Mouse (Mus musculus) mature B cell (primary cell): ENCODE results near the gene Pacrg.

ENCODE experiments used
- in situ Hi-C: fragments of 300-500 bp; cut with MboI; formaldehyde crosslinking; loops from 2 replicates; pipeline ENCODE4 v1.14.3; 2019

Gene Pacrg

DNA sequence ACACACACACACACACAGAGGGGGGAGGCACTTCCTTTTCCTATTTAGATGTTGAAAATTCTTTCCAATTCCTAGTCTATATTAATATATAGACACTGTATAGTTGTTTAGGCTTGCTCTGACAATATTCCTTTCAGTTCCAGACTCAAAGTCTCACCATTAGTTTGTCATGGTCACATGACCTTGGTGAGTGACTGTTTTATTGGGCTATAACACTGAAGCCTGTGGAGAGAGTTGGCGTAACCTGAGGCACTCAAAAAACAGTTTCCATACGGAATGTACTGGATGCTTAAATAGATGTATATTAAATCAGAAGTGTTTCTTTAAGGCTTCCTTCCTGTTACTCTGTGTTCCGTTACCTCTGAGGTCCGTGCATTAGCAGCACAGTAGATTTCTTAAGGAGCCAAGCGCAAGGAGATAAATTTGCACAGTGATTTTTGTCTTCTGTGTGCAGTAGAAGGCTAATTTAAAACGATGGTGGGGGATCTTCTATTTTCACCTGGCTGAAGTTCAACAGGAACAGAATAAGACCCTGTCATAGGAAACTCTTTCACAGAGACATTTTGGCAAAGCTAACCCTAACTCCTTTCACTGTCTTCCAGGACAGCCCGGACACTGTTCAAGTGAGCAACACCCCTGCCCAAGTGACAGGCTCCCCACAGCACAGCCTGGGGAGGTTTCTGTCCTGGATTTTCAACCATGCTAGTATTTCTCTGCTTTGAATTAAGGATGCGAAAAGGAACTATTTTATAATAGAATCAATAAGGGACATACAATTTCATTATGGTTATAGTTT, 349.5 kb downstream of the Pacrg start:
- in situ Hi-C loops: no loop called here

DNA sequence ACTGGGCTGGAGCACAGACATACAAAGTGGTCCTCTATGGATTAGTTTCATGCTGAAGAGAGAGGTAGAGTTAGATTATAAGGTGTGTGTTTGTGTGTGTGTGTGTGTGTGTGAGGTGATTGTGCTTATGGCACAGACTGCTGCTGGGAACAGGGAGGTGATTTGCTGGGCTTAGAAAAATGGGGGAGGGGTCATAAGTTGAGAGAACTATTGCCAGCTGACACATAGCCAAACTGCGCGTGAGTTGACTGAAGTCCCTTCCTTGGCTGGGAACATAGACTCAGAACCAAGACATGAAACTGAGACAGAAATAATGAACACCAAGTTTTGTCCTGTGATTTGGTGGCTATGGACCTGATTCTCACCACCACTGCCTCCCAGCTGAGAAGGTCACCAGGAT, 351.2 kb downstream of the Pacrg start:
- in situ Hi-C loops: no loop called here

DNA sequence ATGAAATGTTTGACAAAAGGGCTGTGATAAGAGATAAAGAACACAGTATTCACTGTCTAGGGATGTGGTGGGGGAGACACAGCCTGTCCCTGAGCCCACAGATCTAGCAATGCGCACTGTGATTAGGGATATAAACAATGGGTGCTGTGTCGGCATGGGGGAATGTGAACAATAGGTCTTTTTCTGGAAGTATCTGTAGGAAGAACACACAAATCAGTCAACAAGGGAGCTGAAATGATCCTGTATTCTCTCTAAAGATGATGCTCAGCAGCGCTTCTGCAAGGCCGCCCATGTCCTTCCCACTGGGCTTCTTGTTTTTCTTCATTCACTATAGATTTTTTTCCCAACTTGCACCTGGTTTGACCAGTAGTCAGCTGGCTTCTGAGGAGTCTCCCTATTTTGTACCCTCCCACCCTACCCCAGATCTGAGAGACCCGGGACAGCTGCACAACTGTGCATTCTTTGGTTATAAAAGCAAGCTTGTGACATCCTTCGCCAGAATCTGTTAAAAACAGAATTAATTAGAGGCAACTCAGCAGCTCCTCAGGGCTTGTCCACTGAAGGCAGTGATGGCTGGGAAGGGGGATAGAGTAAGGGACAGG, 356.1 kb downstream of the Pacrg start:
- in situ Hi-C loops: no loop called here

DNA sequence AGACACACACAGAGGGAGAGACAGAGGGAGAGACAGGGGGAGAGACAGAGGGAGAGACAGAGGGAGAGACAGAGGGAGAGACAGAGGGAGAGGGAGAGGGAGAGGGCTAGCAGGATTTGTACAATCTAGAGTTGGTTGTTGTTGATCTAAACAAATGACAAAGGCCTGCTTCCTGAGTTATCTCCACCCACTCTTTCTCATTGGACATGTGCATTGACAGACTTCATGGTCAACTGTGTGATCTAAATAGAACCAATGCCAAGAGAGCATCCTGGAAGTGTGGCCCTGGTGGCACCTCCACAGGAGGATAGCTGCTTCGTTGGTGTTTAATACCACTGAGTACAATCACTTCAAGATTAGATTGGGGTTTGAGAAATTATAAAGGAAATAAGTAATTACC, 359.0 kb downstream of the Pacrg start:
- in situ Hi-C loops: no loop called here

DNA sequence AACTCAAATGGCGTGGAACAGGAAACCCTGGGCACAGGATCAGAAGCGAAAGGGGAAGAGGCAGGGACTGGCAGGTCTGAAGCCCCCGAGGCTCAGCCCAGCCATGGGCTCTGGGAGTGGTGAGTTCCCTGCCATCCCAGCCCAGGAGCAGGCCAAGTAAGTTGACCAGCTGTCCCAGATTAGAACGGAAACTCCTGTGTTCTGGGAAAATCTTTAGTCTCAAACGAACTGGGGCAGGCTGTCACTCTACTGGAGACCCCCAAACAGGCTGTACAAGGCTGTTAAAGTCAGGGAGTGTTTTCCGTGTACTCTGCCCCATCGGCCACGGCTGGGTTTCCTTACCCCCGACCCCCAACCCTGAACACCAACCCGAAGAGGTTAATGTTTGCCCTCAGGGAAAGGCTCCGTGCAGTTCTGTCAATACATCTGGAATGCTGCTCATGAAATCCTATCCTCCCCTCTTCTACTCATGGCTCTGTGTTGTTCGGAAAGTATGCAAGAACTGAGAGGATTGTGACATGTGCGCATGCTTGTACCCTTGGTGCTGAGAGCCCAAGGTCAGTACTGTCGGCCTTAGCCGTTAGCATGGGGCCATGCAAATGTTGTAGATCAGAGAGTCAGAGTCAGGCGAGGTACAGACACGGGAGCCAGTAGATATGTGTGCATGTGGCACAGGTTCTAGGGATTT, 360.9 kb downstream of the Pacrg start:
- in situ Hi-C loops: no loop called here

DNA sequence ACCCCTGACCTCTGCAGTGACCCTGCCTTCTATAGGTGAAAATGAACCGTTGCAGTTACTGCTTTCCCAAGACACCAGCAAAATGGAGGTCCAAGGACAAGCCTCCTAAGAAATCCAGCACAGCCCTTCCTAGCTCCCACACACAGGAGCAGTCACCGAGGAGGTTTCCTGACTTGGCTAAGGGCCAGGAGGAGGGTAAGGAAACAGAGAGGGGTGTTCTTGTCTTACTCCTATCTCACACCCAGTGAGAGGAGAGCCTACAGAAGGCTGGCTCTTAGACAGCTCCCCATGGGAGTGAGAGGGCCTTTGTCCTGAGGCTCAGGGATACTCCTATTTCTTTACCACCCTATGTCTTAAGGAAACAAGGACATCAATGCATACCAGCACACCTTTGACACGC, 361.7 kb downstream of the Pacrg start:
- in situ Hi-C loops: no loop called here

DNA sequence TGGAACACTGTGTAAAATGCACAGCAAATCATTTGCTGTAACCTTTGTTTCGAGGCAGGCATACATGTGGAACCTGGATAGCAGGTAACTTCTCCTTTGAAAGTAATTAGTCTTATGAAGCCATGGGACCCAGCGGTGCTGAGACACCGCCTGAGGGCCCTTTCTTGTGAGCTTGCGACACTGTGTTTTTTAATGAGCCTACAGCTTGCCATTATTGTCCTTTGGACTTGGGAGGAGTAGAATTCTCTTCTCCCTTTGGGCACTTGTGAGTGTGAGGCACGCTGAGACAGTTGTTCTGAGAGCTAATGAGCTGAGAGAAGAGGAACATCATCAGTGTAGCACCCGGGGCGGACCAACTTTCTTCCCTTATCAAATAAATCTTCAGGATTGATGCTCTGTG, 363.3 kb downstream of the Pacrg start:
- in situ Hi-C loops: no loop called here

DNA sequence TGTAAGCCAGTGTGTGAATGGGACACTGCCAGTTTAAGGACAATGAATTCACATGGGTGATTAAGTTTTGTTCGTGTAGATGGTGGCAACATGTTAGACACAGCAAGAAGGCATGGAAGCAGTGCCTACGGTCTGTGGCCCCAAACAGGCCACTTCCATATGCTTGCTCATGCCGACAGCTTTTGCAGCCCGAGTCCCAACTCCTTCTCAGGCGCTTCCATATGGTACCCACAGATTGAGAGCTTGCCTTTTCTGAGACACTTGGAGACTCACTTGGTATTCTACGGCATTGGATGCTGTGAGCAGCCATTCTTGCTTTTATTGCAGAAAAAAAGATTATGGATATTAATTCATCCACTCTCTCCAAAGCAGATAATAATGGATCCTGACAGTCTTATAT, 365.1 kb downstream of the Pacrg start:
- in situ Hi-C loops: no loop called here

DNA sequence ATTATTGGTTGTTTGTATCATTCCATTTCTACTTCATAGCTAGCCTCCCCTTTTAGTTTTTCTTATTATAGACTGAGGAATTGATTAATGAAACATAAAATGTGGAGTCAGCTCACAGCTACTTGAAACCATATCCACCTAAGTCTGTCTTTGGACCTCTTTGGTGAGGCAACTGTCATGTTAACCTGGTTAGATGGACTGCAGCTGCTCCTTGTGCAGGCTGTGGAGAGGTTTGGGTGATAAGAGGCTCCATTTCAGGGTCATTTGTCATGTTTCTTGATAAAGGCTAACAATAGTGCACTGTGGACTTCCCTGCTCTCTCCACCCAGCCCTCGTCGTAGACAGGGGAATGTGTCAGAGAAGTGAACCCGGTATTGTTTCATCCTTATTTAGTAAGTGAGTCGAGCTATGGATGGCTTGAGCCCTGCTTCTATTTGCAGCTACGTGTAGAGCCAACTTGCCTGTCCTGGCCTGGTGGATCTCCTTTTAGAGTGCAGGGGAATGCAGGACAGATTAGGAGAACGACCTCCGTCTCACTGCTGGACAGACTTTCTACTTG, 366.2 kb downstream of the Pacrg start:
- in situ Hi-C loops: no loop called here

DNA sequence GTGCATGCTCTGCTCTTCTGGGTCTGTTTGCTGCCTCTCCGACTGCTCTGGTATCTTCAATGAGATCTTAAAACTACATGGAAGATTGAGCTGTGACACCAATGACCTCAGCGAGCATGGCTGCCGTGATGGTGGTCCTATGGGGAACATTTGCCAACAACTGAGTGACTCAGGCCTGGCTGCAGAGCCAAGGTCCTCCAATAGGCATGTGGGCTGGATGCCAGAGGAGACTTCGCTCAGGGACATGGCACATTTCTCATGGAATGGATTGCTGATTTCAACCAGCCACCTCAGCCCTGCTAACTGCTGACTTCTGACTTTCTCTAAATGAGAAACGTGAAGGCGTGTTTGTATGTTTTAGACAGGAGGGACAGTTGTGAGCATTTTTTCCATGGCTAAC, 366.9 kb downstream of the Pacrg start:
- in situ Hi-C loops: no loop called here

DNA sequence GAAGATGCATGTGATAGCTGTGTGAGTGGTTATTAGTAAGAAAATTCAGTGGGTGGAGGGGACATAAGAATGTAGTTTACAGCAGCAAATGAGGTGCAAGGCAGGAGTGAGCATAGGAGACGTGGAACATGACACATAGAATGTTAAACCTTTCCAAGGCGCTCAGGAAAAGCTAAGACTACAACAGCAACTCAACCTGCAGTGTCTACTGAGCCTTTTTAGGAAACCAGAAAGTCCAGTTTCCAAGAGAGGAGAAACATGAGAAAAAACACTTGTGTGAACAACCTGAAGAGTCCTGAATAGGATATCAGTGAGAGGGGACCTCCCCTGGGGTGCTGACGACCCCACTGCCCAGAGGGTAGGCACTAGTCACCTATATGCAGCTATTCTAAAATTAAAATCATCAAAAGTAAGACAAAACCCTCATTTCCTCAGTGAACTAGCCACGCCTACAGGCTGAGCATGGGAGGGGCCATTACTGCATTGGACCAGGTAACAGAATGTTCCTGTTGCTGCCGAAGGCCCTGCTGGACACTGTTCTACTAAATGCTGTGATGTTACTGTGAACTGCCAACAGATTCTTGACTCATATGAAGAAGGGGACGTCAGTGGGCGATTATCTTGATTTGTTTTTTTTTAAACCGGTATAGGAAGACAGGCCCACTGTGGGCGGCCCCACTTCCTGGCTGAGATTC, 370.1 kb downstream of the Pacrg start:
- in situ Hi-C loops: no loop called here

DNA sequence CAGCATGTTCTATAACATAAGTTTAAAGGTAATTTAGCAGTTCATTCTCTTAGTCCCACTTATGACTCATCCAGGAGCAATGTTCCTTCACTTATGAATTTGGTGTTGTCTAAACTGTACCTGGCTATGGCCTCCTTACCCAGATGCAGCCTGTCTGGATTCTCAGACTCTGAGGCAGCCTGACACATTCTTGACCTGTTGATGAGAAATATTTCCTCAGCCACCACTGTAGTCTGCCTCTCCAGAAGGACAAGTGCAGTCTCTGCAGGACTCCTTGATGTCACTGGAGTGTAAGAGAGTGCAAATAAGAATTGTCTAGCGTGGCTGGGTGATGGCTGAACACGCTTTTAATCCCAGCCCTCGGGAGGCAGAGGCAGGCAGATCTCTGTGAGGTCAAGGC, 373.0 kb downstream of the Pacrg start:
- in situ Hi-C loops: no loop called here

DNA sequence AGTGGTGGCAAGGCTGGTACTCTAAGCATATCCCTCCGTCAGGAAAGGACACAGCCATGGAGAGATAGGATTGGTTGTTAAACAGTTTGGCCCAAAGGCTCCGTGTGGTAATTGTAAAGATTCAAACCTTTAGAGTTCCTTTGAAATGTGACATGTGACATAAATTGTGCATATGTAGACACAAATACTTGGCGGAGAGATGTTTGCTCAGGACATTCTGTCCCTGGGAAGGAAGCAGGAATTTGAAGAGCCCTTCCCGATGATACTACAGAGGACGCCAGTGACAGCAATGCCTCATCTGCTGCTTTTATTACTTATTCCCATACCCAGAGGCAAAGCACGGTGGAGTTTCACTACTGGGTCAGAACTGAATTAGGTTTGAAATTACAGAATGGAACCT, 374.6 kb downstream of the Pacrg start:
- in situ Hi-C loops: no loop called here

DNA sequence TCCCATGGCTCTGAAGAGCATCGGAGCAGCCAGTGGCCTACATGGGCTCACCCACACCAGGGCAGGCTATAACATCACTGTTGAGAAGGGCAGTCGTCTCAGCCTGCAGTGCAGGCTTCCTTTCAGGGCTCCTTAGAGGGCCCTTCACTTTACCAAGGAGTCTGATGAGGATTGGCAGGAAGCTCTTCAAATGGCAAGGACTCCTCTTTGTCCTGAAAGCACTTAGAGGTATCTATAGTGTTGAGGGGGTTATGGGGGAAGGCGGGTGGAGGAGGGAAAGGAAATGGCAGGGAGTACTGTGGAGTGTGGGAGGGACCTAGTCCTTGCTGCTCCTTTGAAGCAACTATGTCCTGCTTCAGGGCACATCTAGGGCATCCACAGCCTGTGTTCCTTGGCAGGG, 375.4 kb downstream of the Pacrg start:
- in situ Hi-C loops: no loop called here

DNA sequence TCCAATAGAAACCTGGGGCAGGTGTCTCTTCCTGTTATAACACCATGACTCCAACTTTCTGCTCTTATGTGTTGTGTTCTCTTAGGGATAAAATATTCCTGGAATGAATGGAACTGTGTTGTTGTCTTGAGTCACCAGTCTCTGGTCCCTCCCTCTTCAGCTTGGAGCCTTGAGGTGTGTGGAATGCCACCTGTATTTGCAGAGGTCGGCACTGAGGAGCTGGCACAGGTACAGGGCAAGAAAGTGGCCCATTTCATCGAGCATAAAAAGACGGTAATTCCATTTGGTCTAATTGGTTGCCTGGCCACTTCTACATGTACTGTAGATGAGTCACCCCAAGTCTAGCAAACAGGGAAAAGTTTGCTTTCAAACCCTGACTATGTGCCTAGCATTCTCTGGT, 376.5 kb downstream of the Pacrg start:
- in situ Hi-C loops: no loop called here

DNA sequence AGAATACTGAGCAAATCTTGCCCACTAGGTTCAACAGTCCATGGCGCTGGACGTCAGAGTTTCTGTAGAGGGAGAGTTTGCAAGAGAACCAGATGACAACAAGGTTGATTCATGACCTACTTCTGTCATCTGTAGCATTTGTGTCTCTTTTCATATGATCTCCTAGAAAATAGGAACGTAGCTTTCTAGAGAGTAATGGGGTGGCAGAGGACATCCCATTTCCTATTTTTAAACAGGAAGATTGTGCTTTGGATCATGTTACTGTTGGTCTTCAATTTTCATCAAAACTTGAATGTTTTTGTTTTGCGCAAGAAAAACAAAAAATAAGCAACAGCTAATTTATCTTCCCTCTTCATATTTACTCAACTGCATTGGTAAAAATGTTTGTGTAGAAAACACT, 379.2 kb downstream of the Pacrg start:
- in situ Hi-C loops: no loop called here

DNA sequence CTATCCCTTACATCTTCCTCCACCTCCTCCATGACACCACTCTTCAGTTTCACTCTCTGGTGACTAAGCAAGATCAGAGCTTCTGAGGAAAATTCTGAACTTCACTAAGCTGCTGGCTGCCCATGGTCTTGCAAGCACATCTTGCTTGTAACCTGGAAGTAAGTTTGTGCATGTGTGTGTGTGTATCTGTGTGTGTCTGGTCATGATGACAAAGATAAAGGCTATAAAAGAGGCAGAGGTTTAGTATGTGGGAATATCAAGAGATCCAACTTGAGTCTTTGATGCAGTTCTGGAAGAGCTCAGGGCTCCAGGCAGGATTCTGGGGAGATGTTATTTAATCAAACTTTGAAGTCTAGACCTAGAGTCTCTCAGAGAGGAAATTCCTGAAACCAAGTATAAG, 381.4 kb downstream of the Pacrg start:
- in situ Hi-C loops: no loop called here

DNA sequence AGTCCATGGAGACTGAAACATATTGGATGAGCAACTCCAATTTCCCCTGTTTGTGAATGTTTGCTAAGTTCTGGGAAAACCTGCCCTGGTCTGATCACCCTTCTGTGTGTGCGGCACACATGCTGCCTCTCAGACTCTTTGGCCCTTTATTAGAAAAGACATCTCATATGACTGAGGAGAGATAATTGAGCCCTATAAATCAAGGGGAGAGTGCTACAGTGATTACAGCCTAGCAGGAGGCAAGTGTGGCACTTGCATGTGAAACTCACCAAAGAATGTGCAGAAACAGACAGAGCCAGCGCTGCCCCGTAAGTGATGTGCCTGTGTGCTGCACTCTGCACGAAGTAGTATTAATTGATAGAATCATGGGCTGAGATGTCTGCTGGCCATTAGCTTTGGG, 383.7 kb downstream of the Pacrg start:
- in situ Hi-C loops: no loop called here

DNA sequence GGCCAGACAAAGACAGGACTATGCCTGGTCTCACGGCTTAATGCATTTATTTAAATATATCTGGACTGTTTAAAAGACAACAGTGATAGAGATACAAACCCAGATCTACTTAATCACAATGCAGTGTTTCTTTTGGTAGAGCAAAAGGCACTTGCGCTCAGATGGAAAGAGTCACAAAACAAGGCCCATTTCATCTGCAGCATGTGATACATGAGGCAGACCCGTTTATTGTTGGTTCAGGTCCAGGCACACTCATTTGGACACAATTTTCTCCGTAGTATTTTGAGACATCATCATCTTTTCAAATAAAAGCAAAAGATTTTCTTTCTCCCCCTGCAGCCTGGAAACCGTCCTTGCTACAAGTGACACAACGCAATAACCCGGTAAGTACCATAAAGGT, 384.1 kb downstream of the Pacrg start:
- in situ Hi-C loops: no loop called here

DNA sequence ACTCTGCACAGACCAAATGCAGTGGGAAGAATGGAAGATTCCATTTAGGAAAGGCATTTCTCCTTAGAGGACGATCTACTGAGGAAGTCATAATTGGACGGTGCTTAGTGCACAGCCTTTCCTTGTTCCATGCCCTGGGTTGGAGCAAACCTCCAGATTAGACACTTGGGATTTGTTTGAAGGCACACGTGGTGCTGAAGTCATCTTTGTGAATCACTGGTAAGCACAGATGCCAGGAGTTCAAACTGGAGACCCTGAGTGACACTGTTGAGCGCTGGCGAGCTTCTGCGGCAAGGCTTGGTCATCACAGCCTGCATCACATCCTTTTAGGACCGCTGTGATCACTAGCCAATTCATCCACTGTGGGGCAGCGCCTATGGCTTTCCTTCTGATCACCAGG, 385.7 kb downstream of the Pacrg start:
- in situ Hi-C loops: no loop called here

DNA sequence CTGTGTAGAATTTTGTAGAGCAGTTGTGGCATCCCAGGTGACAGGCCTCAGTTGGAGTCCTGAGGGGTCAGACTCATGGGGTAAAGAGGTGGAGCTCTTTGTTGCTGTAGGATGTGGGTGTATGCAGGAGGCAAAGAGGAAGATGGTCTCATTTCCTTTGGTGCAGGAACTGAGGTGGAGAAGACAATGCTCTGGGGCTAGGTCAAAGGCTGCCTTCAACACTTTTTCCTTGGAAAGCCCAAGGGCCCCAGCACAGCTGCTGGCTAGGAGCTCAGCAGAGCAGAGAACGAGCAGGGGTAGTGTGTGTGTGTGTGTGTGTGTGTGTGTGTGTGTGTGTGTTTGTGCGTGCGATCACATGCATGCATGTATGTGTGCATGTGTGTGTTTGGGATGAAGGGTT, 387.3 kb downstream of the Pacrg start:
- in situ Hi-C loops: no loop called here

DNA sequence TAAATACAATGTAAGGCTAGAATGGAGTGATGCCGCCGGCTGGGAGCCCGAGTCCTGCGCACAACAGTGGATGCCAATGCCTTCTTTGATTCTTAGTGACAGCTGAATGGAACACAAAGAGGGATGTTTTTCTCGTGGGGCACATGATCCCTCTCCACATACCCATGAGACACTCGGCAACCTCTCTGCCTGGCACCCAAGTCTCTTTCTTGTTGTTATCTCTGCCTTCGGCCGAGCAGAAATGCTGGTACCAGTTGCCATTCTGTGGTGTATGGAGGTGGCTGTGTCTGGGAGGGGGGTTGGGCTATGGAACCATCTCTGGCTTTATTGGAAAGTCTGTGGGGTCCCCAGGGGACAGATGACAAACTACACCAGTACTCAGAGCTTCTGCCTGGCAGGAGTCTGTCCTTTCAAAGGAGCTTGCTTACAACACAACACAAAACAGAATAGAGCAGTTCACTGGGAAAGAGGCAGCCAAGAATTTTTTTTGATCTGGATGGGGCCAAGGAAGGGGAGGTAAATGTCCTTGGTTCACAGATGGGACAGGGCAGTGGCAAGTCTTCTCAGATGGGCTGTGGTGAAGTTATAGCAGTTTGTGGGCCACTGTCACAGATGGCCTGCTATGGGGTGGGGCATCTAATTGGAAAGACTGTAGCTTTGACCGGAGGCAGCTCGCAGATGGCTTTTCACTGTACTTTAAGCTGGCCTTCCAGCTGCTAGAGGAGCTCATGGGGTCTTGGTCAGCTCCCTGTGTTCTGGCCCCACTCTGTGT, 388.6 kb downstream of the Pacrg start:
- in situ Hi-C loops: no loop called here
